Mouse (Mus musculus): ENCODE measurements around the gene Ap3m1.

Gene Ap3m1

GRCm38 (mm10) chr14:21013800-21014334 is 38.4 kb downstream of the Ap3m1 start:
- DNase-seq (ENCODE audit: low read depth, low spot score) = no peak

GRCm38 (mm10) chr14:20999617-21000016 is 52.7 kb downstream of the Ap3m1 start:
- DNase-seq (ENCODE audit: low read depth, low spot score) = no peak

GRCm38 (mm10) chr14:20997548-20997947 is 54.8 kb downstream of the Ap3m1 start:
- no peak for DNase-seq (ENCODE audit: low read depth, low spot score)

- DNase-seq (ENCODE audit: low read depth, low spot score) = no peak
Observed at GRCm38 (mm10) chr14:20996361-20996760, 55.9 kb downstream of the Ap3m1 start.

GRCm38 (mm10) chr14:20995497-20995896 is 56.8 kb downstream of the Ap3m1 start:
- no peak for DNase-seq (ENCODE audit: low read depth, low spot score)

- DNase-seq (ENCODE audit: low read depth, low spot score) = no peak
Observed at GRCm38 (mm10) chr14:20994475-20994874, 57.8 kb downstream of the Ap3m1 start.

GRCm38 (mm10) chr14:20993067-20993691 is 59.1 kb downstream of the Ap3m1 start:
- peak; percentile 61 for DNase-seq (ENCODE audit: low read depth, low spot score)

- DNase-seq (ENCODE audit: low read depth, low spot score) = no peak
Observed at GRCm38 (mm10) chr14:20991492-20991891, 60.8 kb downstream of the Ap3m1 start.

- DNase-seq (ENCODE audit: low read depth, low spot score) = no peak
Observed at GRCm38 (mm10) chr14:20985482-20985881, 66.8 kb downstream of the Ap3m1 start.

GRCm38 (mm10) chr14:20983832-20984231 is 68.5 kb downstream of the Ap3m1 start:
- DNase-seq (ENCODE audit: low read depth, low spot score) = no peak

Measured in ES-CJ7 (cell line).